Mouse (Mus musculus): ENCODE data around the gene Tnrc6b. TPM values are rescaled to one million over a fixed set of nuclear protein-coding genes. Genes with fewer than 3 reads are reported as not detected.

Tnrc6b gene
- polyA plus RNA-seq, 1 experiment from 2014 or later: 27.4 TPM

DNA sequence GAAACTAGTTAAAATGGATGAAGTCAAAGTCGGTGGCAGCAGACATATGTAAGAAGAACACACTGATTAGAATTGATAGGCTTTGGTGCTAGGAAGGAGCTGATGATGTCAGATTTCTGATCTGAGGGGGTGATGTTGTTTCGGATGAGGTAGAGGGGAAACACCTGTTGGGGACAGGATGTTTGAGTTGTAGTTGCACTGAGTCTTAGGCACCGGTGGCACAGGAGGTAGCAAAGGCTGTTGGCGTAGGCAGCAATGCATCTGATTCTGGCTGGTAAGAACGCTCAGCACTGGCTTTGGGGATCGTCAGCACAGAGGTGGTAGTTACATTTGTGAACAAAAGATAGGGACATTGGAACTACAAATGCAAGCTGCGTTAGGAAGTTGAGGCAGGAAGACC is 32.5 kb downstream of the Tnrc6b start:
- Histone ChIP-seq H3K4me3 (replicated peaks) (no peak overlapping the region), H3K9ac (no peak overlapping the region), H3K27me3 (replicated peaks) (no peaks in the 10 kb centered on the region), H3K27ac (no peak overlapping the region), H3K9me3 (no peaks in the 10 kb centered on the region), H3K4me2 (no peak overlapping the region), H3K4me1 (no peaks in the 10 kb centered on the region), H3K36me3 (no peaks in the 10 kb centered on the region)
- ATAC-seq (ENCODE audit: insufficient read depth, low FRiP score, low read depth): no peak
- WGBS: 79% methylated on average over 7 of the region's 7 CpGs

DNA sequence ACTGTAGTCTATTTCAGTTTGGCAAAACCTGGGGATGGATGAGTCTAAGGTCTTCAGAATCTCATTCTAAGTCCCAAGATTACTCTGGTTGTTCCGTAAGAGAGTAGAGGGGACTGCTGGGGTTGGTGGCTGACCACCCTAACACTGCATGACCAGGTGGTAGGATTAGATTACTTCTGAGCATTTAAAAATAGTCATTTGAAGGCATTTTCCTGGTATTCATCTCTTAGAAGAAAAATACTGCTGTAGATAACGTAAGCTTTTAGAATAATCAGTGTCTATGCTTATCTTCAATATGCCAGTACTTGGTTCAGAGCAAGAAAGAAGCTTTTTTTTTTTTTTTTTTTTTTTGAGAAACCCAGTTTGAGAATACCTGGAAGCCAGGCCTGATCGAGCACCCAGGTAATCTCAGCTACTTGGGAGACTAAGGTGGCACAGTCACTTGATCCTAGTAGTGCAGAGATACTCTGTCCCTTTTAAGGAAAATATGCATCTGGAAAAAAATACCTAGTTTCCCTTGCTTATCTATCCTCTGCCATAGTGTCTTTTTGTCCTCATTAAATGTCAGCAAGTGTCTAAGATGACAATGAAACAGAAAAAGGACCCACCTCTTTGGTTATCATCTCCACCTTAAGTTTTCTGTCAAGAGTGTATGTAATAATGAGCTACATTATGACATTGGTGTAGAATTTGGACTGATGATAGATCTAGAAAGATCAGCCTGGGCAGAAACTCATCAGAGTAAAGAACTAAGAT is 33.7 kb downstream of the Tnrc6b start:
- 79% methylated on average over 3 of the region's 3 CpGs for WGBS
- Histone ChIP-seq H3K9me3 (no peaks in the 10 kb centered on the region), H3K27ac (no peak overlapping the region), H3K4me2 (no peak overlapping the region), H3K9ac (no peak overlapping the region), H3K27me3 (replicated peaks) (no peaks in the 10 kb centered on the region), H3K4me3 (replicated peaks) (no peak overlapping the region), H3K36me3 (no peaks in the 10 kb centered on the region), H3K4me1 (no peaks in the 10 kb centered on the region)
- ATAC-seq (ENCODE audit: insufficient read depth, low FRiP score, low read depth): no peak; the same call in 1 of the 2 replicates

DNA sequence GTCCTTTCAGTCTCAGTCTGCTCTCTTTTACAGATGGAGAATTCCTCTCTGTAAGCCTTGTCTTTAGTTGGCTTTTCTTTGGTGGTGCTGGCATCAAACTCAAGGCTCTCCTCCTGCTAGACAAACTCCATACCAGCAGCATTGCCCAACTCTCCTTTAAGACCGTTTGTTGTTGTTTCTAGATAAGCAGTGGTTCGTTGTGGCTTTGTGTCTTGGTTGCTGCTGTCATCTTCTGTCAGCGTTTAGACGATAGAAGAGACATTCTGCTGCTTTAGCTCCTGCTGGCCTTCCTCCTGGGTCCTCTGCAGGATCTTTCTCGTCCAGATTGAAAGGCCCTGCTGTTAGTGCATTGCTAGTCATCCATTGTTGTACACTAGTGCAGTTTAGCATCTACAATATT is 37.9 kb downstream of the Tnrc6b start:
- ATAC-seq (ENCODE audit: insufficient read depth, low FRiP score, low read depth): no peak
- 57% methylated on average over 5 of the region's 5 CpGs for WGBS

DNA sequence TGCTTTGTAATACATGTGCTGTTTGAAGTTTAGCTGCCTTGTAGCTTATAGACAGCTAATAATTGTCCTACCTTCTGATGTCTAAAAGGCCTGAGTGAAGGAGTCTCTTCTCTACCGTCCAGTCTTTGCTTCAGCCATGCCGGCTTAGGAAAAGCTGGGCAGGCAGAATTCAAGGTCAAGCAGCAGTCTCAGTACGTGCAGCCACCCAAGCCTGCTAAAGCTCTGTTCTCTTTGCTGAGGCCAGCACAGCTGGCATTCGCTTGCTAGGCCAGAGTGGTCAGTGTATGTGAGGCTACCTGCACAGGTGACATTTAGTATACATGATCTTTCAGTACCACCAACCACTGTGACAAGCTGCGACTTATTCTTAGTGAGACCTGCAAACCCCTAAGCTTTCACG is 42.2 kb downstream of the Tnrc6b start:
- H3K4me1 ChIP-seq: no peaks in the 10 kb centered on the region
- no peaks in the 10 kb centered on the region for H3K27me3 ChIP-seq (replicated peaks)
- no peak overlapping the region for H3K4me2 ChIP-seq
- no peak overlapping the region for H3K27ac ChIP-seq
- H3K4me3 ChIP-seq (replicated peaks): no peak overlapping the region
- 77% methylated on average over 6 of the region's 6 CpGs for whole genome bisulfite sequencing
- no peak for ATAC-seq (ENCODE audit: insufficient read depth, low FRiP score, low read depth)
- H3K9me3 ChIP-seq: no peaks in the 10 kb centered on the region
- no peaks in the 10 kb centered on the region for H3K36me3 ChIP-seq
- no peak overlapping the region for H3K9ac ChIP-seq

More for the DNA sequence above, 37.9 kb downstream of the Tnrc6b start:
- no peaks in the 10 kb centered on the region for H3K4me1 ChIP-seq
- H3K4me2 ChIP-seq: no peak overlapping the region
- H3K9ac ChIP-seq: no peak overlapping the region
- H3K27ac ChIP-seq: no peak overlapping the region
- H3K9me3 ChIP-seq: no peaks in the 10 kb centered on the region
- H3K36me3 ChIP-seq: no peaks in the 10 kb centered on the region
- H3K27me3 ChIP-seq (replicated peaks): no peaks in the 10 kb centered on the region
- no peak overlapping the region for H3K4me3 ChIP-seq (replicated peaks)

GRCm38 (mm10) chr15:80754103-80754502 is 43.0 kb downstream of the Tnrc6b start:
- 80% methylated on average over 1 of the region's 1 CpGs for WGBS
- Histone ChIP-seq H3K4me2 (no peak overlapping the region), H3K36me3 (no peaks in the 10 kb centered on the region), H3K4me1 (no peaks in the 10 kb centered on the region), H3K9me3 (no peaks in the 10 kb centered on the region), H3K9ac (no peak overlapping the region), H3K27me3 (replicated peaks) (no peaks in the 10 kb centered on the region), H3K27ac (no peak overlapping the region), H3K4me3 (replicated peaks) (no peak overlapping the region)
- ATAC-seq (ENCODE audit: insufficient read depth, low FRiP score, low read depth): no peak

GRCm38 (mm10) chr15:80759451-80759850 is 48.3 kb downstream of the Tnrc6b start:
- Histone ChIP-seq H3K4me1 (no peaks in the 10 kb centered on the region), H3K27me3 (replicated peaks) (no peaks in the 10 kb centered on the region), H3K36me3 (no peaks in the 10 kb centered on the region), H3K27ac (no peak overlapping the region), H3K9ac (no peak overlapping the region), H3K9me3 (no peaks in the 10 kb centered on the region), H3K4me2 (no peak overlapping the region), H3K4me3 (replicated peaks) (no peak overlapping the region)
- ATAC-seq (ENCODE audit: insufficient read depth, low FRiP score, low read depth): no peak
- 83% methylated on average over 9 of the region's 9 CpGs for WGBS

- WGBS: 84% methylated on average over 3 of the region's 3 CpGs
- H3K36me3 ChIP-seq: no peaks in the 10 kb centered on the region
- no peaks in the 10 kb centered on the region for H3K27me3 ChIP-seq (replicated peaks)
- no peak overlapping the region for H3K4me3 ChIP-seq (replicated peaks)
- H3K4me1 ChIP-seq: no peaks in the 10 kb centered on the region
- ATAC-seq (ENCODE audit: insufficient read depth, low FRiP score, low read depth): no peak
- H3K9me3 ChIP-seq: no peaks in the 10 kb centered on the region
- H3K9ac ChIP-seq: no peak overlapping the region
- no peak overlapping the region for H3K27ac ChIP-seq
- H3K4me2 ChIP-seq: no peak overlapping the region
Observed at GRCm38 (mm10) chr15:80760504-80760903, 49.4 kb downstream of the Tnrc6b start.

DNA sequence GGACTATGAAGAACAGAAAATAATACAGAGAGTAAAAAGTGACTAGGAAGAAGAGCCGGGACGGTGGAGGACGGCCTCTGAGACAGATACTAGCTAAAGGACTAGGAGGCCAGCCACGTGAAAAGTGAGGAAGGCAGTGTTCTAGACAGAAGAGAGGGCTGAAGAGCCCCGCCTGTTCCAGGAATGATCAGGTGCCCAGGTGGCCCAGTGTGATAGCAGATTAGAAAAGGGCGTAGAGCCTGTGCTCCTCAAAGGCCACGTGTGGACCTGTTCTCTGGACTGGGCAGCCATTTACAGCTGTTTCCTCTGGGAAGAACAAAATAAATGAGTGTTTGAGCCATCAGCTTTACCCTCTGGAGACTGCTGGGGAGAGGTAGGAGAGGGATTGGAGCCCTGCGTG is 49.8 kb downstream of the Tnrc6b start:
- WGBS: 67% methylated on average over 8 of the region's 8 CpGs
- Histone ChIP-seq H3K27me3 (replicated peaks) (no peaks in the 10 kb centered on the region), H3K9ac (no peak overlapping the region), H3K4me3 (replicated peaks) (no peak overlapping the region), H3K4me2 (no peak overlapping the region), H3K36me3 (no peaks in the 10 kb centered on the region), H3K9me3 (no peaks in the 10 kb centered on the region), H3K27ac (0 out of 2 replicates have a peak overlapping the region, but pooled peaks have one; percentile 21), H3K4me1 (no peaks in the 10 kb centered on the region)
- peak; percentile 97 for ATAC-seq (ENCODE audit: insufficient read depth, low FRiP score, low read depth)

- Histone ChIP-seq H3K36me3 (no peaks in the 10 kb centered on the region), H3K27me3 (replicated peaks) (no peaks in the 10 kb centered on the region), H3K4me2 (no peak overlapping the region), H3K9me3 (no peaks in the 10 kb centered on the region), H3K27ac (no peak overlapping the region), H3K4me3 (replicated peaks) (no peak overlapping the region), H3K4me1 (no peaks in the 10 kb centered on the region), H3K9ac (no peak overlapping the region)
- no peak for ATAC-seq (ENCODE audit: insufficient read depth, low FRiP score, low read depth)
- WGBS: 87% methylated on average over 4 of the region's 4 CpGs
Observed at GRCm38 (mm10) chr15:80762621-80763020, 51.5 kb downstream of the Tnrc6b start.

- Histone ChIP-seq H3K4me2 (no peak overlapping the region), H3K4me3 (replicated peaks) (no peak overlapping the region), H3K9me3 (no peaks in the 10 kb centered on the region), H3K4me1 (no peaks in the 10 kb centered on the region), H3K27me3 (replicated peaks) (no peaks in the 10 kb centered on the region), H3K9ac (no peak overlapping the region), H3K27ac (no peak overlapping the region), H3K36me3 (no peaks in the 10 kb centered on the region)
- ATAC-seq (ENCODE audit: insufficient read depth, low FRiP score, low read depth): no peak
- 93% methylated on average over 6 of the region's 6 CpGs for WGBS
Observed at GRCm38 (mm10) chr15:80764666-80765065, 53.6 kb downstream of the Tnrc6b start.

DNA sequence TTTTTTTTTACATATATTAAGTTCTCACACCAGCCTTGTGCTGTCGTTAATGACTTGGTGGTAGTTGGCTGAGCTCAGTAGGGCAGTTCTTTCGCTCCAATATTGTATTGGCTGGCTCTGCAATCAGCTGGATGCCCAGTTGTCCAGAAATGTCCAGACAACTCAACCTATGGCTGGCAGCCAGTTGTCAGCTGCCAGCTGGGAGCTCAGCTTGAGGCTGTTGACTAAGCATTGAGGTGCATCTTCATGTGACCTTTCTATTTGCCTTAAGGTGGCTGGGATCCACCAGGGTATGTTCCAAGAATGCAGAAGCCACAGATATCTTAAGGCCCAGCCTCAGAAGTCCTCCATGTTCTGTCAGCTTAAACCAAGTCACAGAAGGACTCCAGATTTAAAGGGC is 54.3 kb downstream of the Tnrc6b start:
- ATAC-seq (ENCODE audit: insufficient read depth, low FRiP score, low read depth): no peak
- Histone ChIP-seq H3K4me2 (no peak overlapping the region), H3K27me3 (replicated peaks) (no peaks in the 10 kb centered on the region), H3K4me3 (replicated peaks) (no peak overlapping the region), H3K9me3 (no peaks in the 10 kb centered on the region), H3K36me3 (no peaks in the 10 kb centered on the region), H3K27ac (no peak overlapping the region), H3K4me1 (no peaks in the 10 kb centered on the region), H3K9ac (no peak overlapping the region)
- 88% methylated on average over 2 of the region's 2 CpGs for WGBS

DNA sequence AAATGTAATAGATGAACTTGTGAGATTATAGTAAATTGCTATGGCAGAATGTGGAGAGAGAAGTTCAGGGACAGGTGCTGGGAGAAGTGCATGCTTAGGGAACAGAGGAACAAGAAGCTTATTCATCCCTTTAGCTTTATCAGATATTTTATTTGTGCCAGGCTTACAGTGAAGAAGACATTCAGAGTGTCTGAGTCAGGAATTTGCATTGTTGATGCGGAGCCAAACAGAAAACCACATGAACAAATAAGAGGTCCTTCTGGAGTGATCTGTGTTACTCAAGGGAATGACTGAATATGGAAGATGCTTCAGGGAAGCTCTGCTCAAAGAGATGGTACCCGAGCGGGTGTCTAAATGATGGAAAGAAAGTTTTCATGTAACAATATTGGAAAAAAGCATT is 57.1 kb downstream of the Tnrc6b start:
- Histone ChIP-seq H3K9ac (no peak overlapping the region), H3K27ac (no peak overlapping the region), H3K4me2 (no peak overlapping the region), H3K9me3 (no peaks in the 10 kb centered on the region), H3K36me3 (no peaks in the 10 kb centered on the region), H3K4me3 (replicated peaks) (no peak overlapping the region), H3K27me3 (replicated peaks) (no peaks in the 10 kb centered on the region), H3K4me1 (0 out of 2 replicates have a peak, but pooled peaks cover 4% of the 10 kb centered on the region)
- WGBS: 92% methylated on average over 3 of the region's 3 CpGs
- ATAC-seq (ENCODE audit: insufficient read depth, low FRiP score, low read depth): no peak
